Mouse (Mus musculus): ENCODE measurements around the gene Ube2h.

The Ube2h gene

GRCm38 (mm10) chr6:30171967-30172366 is 132.4 kb downstream of the Ube2h start:
- in situ Hi-C loops (cut with MboI; ENCODE audit: unreplicated experiment in 2 of 2) = no loop called here

GRCm38 (mm10) chr6:30171226-30171625 is 133.1 kb downstream of the Ube2h start:
- in situ Hi-C loops (cut with MboI; ENCODE audit: unreplicated experiment in 2 of 2) = no loop called here

GRCm38 (mm10) chr6:30169148-30169547 is 135.2 kb downstream of the Ube2h start:
- in situ Hi-C loops (cut with MboI; ENCODE audit: unreplicated experiment in 2 of 2) = no loop called here

GRCm38 (mm10) chr6:30168275-30168674 is 136.1 kb downstream of the Ube2h start:
- in situ Hi-C loops (cut with MboI; ENCODE audit: unreplicated experiment in 2 of 2) = no loop called here

GRCm38 (mm10) chr6:30167192-30167591 is 137.1 kb downstream of the Ube2h start:
- in situ Hi-C loops (cut with MboI; ENCODE audit: unreplicated experiment in 2 of 2) = no loop called here

- in situ Hi-C loops (cut with MboI; ENCODE audit: unreplicated experiment in 2 of 2) = no loop called here
These were observed 138.0 kb downstream of the Ube2h start for GRCm38 (mm10) chr6:30166349-30166748.

- in situ Hi-C loops (cut with MboI; ENCODE audit: unreplicated experiment in 2 of 2) = no loop called here
These were observed 142.2 kb downstream of the Ube2h start for GRCm38 (mm10) chr6:30162091-30162490.

- in situ Hi-C loops (cut with MboI; ENCODE audit: unreplicated experiment in 2 of 2) = no loop called here
These were observed 142.7 kb downstream of the Ube2h start for GRCm38 (mm10) chr6:30161618-30162017.

All from v-Abl transformed pro-B cells (cell line).